Mouse (Mus musculus): ENCODE data around the gene Kctd2. TPM values are rescaled to one million over a fixed set of nuclear protein-coding genes. Genes with fewer than 3 reads are reported as not detected.

The Kctd2 gene
- polyA plus RNA-seq, 1 experiment from 2014 or later, result 5.4 TPM

DNA sequence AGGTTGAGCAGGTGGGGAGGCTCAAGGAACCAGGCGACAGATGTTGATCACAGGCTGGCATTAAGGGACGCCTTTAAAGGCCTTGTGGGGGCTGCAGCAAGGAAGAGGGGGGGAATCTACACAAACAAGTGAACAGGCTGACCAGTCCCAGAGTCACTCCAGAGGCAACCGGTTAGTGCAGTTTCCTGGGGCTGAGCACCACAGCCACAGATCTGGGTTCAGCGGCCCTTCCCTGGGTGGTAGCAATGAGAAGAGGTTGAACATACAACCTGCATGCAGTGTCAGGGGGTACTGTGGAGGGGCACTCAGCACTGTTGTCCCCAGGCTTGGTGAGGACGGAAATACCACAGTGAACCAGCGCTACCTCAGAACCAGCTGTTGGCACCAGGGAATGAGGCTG lies 13.4 kb downstream of the Kctd2 start:
- H3K36me3 ChIP-seq (replicated peaks; ENCODE audit: insufficient read depth, low read length), result peaks cover 27% of the 10 kb centered on the region
- ATAC-seq, result no peak; the same call in 1 of the 2 replicates
- no peak overlapping the region for H3K4me3 ChIP-seq (ENCODE audit: low read depth, low read length)
- H3K27ac ChIP-seq (ENCODE audit: low read depth), result peak overlapping the region; percentile 89
- no peak overlapping the region for H3K4me2 ChIP-seq (ENCODE audit: low read depth, low read length)
- H3K27me3 ChIP-seq (ENCODE audit: insufficient read depth, low read length), result no peaks in the 10 kb centered on the region
- no peak for DNase-seq
- peak overlapping the region; percentile 30; the same call in 1 of the 2 replicates for H3K9ac ChIP-seq (replicated peaks)
- TF ChIP-seq CTCF (IDR thresholded peaks at IDR 0.05; ENCODE audit: low read depth), result no peak
- no peak for TF ChIP-seq EP300 (IDR thresholded peaks at IDR 0.05; ENCODE audit: low read depth)
- 79% methylated on average over 6 of the region's 6 CpGs for WGBS (ENCODE audit: insufficient replicate concordance)
- no peaks in the 10 kb centered on the region for H3K9me3 ChIP-seq (ENCODE audit: low read length)
- peaks cover 15% of the 10 kb centered on the region for H3K4me1 ChIP-seq (ENCODE audit: insufficient read depth)

DNA sequence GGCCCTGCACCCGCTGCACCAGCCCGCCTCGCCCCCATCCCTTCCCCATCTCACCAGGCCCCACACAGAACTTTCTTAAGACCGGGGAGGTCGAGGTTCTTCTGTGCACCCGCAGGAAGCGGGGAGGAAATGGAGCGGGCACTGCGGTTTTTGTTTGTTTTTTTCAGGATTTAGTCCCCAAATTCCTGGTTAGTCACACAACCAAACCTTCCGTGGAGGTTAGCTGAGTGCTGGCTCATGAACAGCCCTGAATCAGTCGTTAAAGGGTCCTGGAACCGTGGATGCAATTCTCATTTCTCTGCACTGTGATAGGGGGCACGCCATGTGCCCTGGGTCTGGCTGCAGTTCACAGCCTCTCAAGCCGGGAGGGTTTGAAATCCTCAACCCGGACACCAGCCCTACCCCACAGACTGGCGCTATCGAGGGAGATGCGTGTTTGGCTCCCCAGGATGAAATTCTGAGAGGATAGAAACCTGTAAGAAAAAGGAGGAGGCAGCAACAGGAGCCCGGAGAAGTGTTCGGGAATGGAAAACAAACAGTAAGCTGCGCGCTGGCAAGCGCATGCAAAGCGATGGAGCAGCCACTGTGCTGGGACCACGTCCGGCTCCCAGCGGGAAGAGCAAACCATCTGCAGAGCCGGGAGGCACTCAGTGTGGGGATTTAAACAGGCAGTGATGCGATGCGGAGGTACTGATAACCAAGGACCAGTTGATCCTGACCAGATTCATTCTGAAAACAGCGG lies 15.8 kb downstream of the Kctd2 start:
- 4% methylated on average over 31 of the region's 31 CpGs for WGBS (ENCODE audit: insufficient replicate concordance)
- DNase-seq (no peak), ATAC-seq (no peak)

DNA sequence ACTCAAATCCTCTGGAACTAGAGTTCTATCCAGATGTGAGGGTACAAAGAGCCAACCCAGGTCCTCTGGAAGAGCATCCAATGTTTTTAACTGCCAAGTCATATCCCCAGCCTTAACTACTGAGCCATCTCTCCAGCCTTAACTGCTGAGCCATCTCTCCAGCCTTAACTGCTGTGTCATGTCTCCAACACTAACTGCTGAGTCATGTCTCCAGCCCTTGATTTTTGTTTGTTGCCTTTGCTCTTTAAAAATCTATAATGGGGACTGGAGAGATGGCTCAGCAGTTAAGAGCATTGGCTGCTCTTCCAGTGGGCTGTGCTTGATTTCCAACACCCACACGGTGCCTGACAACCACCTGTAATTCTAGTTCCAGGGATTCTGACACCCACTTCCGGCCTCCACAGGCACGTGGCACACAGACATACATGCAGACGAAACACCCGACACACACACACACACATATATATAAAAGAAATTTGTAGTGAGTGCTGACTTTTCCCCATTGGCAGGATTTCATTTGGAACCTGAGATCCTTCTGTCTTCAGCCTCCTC lies 17.7 kb downstream of the Kctd2 start:
- Histone ChIP-seq H3K27ac (ENCODE audit: low read depth) (0 out of 2 replicates have a peak overlapping the region, but pooled peaks have one; percentile 8), H3K4me1 (ENCODE audit: insufficient read depth) (peaks cover 11% of the 10 kb centered on the region), H3K9ac (replicated peaks) (no peak overlapping the region), H3K4me3 (ENCODE audit: low read depth, low read length) (no peak overlapping the region), H3K4me2 (ENCODE audit: low read depth, low read length) (no peak overlapping the region), H3K9me3 (ENCODE audit: low read length) (no peaks in the 10 kb centered on the region; the same call in 1 of the 2 replicates), H3K36me3 (replicated peaks; ENCODE audit: insufficient read depth, low read length) (no peaks in the 10 kb centered on the region), H3K27me3 (ENCODE audit: insufficient read depth, low read length) (no peaks in the 10 kb centered on the region)
- TF ChIP-seq EP300 (IDR thresholded peaks at IDR 0.05; ENCODE audit: low read depth) (no peak), CTCF (IDR thresholded peaks at IDR 0.05; ENCODE audit: low read depth) (no peak)
- 54% methylated on average over 5 of the region's 5 CpGs for WGBS (ENCODE audit: insufficient replicate concordance)
- no peak for ATAC-seq
- no peak for DNase-seq

More for the DNA sequence above, 15.8 kb downstream of the Kctd2 start:
- 0 out of 2 replicates have a peak, but pooled peaks cover 7% of the 10 kb centered on the region for H3K36me3 ChIP-seq (replicated peaks; ENCODE audit: insufficient read depth, low read length)
- H3K4me2 ChIP-seq (ENCODE audit: low read depth, low read length), result peak overlapping the region; percentile 52
- no peak for TF ChIP-seq CTCF (IDR thresholded peaks at IDR 0.05; ENCODE audit: low read depth)
- no peak for TF ChIP-seq EP300 (IDR thresholded peaks at IDR 0.05; ENCODE audit: low read depth)
- H3K9me3 ChIP-seq (ENCODE audit: low read length), result no peaks in the 10 kb centered on the region; the same call in 1 of the 2 replicates
- 0 out of 2 replicates have a peak overlapping the region, but pooled peaks have one; percentile 3 for H3K4me3 ChIP-seq (ENCODE audit: low read depth, low read length)
- H3K9ac ChIP-seq (replicated peaks), result peak overlapping the region; percentile 10
- H3K4me1 ChIP-seq (ENCODE audit: insufficient read depth), result peaks cover 15% of the 10 kb centered on the region
- no peaks in the 10 kb centered on the region for H3K27me3 ChIP-seq (ENCODE audit: insufficient read depth, low read length)
- H3K27ac ChIP-seq (ENCODE audit: low read depth), result 0 out of 2 replicates have a peak overlapping the region, but pooled peaks have one; percentile 9

DNA sequence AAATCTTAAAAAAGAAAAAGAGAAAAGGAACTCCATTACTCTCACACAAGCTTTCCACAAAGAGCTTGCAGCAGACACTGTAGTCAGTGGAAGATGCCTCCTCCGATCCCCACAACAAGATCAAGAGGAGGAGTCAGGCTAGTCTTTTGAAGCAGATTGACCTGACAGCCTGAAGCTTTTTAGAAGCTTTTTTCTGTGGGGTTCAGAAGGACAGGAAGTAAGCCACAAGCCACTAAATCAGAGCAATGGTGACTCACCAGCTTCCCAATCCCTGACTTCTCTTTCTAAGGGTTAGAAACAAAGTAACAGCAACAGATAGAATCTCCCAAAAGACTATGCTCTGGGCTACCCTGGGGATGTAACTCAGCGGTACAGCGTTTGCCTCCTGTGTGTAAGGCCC lies 19.4 kb downstream of the Kctd2 start:
- Histone ChIP-seq H3K4me3 (ENCODE audit: low read depth, low read length) (no peak overlapping the region), H3K27ac (ENCODE audit: low read depth) (no peak overlapping the region), H3K9ac (replicated peaks) (no peak overlapping the region), H3K4me1 (ENCODE audit: insufficient read depth) (peaks cover 8% of the 10 kb centered on the region), H3K27me3 (ENCODE audit: insufficient read depth, low read length) (no peaks in the 10 kb centered on the region), H3K9me3 (ENCODE audit: low read length) (no peaks in the 10 kb centered on the region; the same call in 1 of the 2 replicates), H3K4me2 (ENCODE audit: low read depth, low read length) (no peak overlapping the region), H3K36me3 (replicated peaks; ENCODE audit: insufficient read depth, low read length) (no peaks in the 10 kb centered on the region)
- DNase-seq (no peak), ATAC-seq (no peak)
- no peak for TF ChIP-seq CTCF (IDR thresholded peaks at IDR 0.05; ENCODE audit: low read depth)
- TF ChIP-seq EP300 (IDR thresholded peaks at IDR 0.05; ENCODE audit: low read depth), result no peak
- WGBS (ENCODE audit: insufficient replicate concordance), result 77% methylated on average over 3 of the region's 3 CpGs

DNA sequence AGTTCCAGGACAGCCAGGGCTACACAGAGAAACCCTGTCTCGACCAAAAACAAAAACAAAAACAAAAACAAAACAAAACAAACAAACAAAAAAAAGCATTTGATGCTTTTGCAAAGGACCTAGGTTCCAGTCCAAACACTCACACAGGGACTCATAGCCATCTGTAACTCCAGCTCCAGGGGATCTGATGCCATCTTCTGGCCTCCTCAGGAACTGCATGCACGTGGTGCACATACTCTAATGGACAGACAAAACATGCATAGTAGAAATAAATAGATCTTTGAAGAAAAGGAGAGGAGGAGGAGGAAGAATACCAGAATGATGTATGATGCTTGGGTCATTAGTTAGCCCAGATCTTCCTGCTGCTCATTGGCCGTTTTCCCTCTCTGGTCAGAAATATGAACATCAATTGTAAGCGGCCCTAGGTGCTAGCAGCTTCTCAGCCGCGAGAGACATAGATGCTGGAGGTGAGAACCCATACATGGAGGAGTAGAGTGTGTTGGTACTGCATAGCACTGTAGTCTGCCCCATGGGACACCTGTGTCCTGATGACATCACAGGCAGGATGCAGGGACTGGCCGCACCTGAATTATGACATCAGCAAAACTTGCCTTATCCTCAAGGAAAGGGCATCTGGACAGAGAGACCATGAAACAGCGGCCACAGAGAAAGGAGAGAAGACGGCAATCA lies 20.1 kb downstream of the Kctd2 start, which contains the start of gene Trim80:
Trim80 (plus strand) TSS at position 640 of the 690 bp plus-strand sequence.
- H3K9ac ChIP-seq (replicated peaks), result no peak within 1 kb of the TSS
- DNase-seq (no peak), ATAC-seq (no peak)
- peak; percentile 51 for TF ChIP-seq CTCF (IDR thresholded peaks at IDR 0.05; ENCODE audit: low read depth)
- no peak for TF ChIP-seq EP300 (IDR thresholded peaks at IDR 0.05; ENCODE audit: low read depth)
- H3K4me2 ChIP-seq (ENCODE audit: low read depth, low read length), result no peak within 1 kb of the TSS
- H3K4me3 ChIP-seq (ENCODE audit: low read depth, low read length), result no peak within 1 kb of the TSS
- WGBS (ENCODE audit: insufficient replicate concordance), result 83% methylated on average over 9 of the region's 9 CpGs
- H3K4me1 ChIP-seq (ENCODE audit: insufficient read depth), result peaks cover 9% of the 10 kb centered on the region
- no peaks in the 10 kb centered on the region for H3K27me3 ChIP-seq (ENCODE audit: insufficient read depth, low read length)
- no peaks in the 10 kb centered on the region for H3K36me3 ChIP-seq (replicated peaks; ENCODE audit: insufficient read depth, low read length)
- H3K9me3 ChIP-seq (ENCODE audit: low read length), result no peaks in the 10 kb centered on the region; the same call in 1 of the 2 replicates
- H3K27ac ChIP-seq (ENCODE audit: low read depth), result no peak within 1 kb of the TSS

DNA sequence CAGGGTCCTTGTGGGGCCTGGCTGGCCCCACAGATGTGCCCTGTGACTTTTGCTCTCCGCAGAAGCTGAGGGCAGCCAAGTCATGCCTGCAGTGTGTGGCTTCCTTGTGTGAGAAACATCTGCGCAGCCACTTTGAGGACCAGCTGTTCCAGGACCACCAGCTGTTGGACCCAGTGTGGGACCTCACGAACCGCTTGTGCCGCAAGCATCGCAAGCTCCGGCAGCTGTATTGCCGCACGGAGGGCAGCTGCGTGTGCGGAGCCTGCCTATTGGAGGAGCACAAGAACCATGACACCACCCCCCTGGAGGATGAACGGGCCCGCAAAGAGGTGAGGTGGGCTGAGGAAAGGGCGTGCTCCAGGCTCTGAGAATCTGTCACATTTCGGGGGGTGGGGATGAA lies 21.5 kb downstream of the Kctd2 start:
- DNase-seq, result no peak
- H3K4me2 ChIP-seq (ENCODE audit: low read depth, low read length), result no peak overlapping the region
- H3K27me3 ChIP-seq (ENCODE audit: insufficient read depth, low read length), result no peaks in the 10 kb centered on the region
- WGBS (ENCODE audit: insufficient replicate concordance), result 64% methylated on average over 15 of the region's 15 CpGs
- H3K36me3 ChIP-seq (replicated peaks; ENCODE audit: insufficient read depth, low read length), result no peaks in the 10 kb centered on the region
- H3K4me1 ChIP-seq (ENCODE audit: insufficient read depth), result peaks cover 7% of the 10 kb centered on the region
- no peaks in the 10 kb centered on the region; the same call in 1 of the 2 replicates for H3K9me3 ChIP-seq (ENCODE audit: low read length)
- no peak overlapping the region for H3K4me3 ChIP-seq (ENCODE audit: low read depth, low read length)
- no peak overlapping the region for H3K27ac ChIP-seq (ENCODE audit: low read depth)
- no peak for ATAC-seq
- no peak overlapping the region for H3K9ac ChIP-seq (replicated peaks)
- TF ChIP-seq CTCF (IDR thresholded peaks at IDR 0.05; ENCODE audit: low read depth), result no peak

Data from liver, postnatal 0 days (tissue).